Mouse (Mus musculus) activated CD4-positive, CD25-positive, alpha-beta regulatory T cell (primary cell): ENCODE results near the gene Zfp819. TPM values are rescaled to one million over a fixed set of nuclear protein-coding genes. Genes with fewer than 3 reads are reported as not detected.

ENCODE experiments used
- polyA plus RNA-seq, 2 experiments: library from polyadenylated mRNA; unstranded; fragments of 100-300 nt; shearing (Covaris generic); gene quantifications; one replicate each; pipeline ENCODE4 v1.2.1; 2017

Zfp819 gene
- polyA plus RNA-seq = under 1 TPM in 1 of 2 experiments, not detected in 1; 0.07 TPM

GRCm38 (mm10) chr7:43606896-43607742, at the start of gene Zfp819:
Gene Zfp819 (plus strand): TSS chr7:43607169.

GRCm38 (mm10) chr7:43562006-43562633, 44.8 kb upstream of the Zfp819 start, which contains the start of gene Zfp658:
Gene Zfp658 (plus strand): TSS chr7:43562256.

GRCm38 (mm10) chr7:43579440-43580171, 27.4 kb upstream of the Zfp819 start, which contains the start of gene Zfp719:
Gene Zfp719 (plus strand): TSS chr7:43579610.

GRCm38 (mm10) chr7:43634500-43634899, 27.5 kb downstream of the Zfp819 start, which contains the start of gene Ceacam18:
Gene Ceacam18 (plus strand): TSS chr7:43634707.

GRCm38 (mm10) chr7:43660002-43660401, 53.0 kb downstream of the Zfp819 start, which contains the start of gene Siglece:
Gene Siglece (minus strand): TSS chr7:43660161.

Other genes starting within 250 kb of the Zfp819 start
- 1 to 10 TPM in 1 of 2 experiments, under 1 TPM in 1; 0.66 to 1.6 TPM for gene Siglecg, start 199.0 kb upstream of the Zfp819 start, polyA plus RNA-seq
- not detected for gene Lim2, start 179.5 kb upstream of the Zfp819 start, polyA plus RNA-seq
- 100 to 1,000 TPM; 231 to 393 TPM for gene Nkg7, start 170.1 kb upstream of the Zfp819 start, polyA plus RNA-seq
- under 1 TPM in 1 of 2 experiments, not detected in 1; 0.45 TPM for gene Cldnd2, start 166.4 kb upstream of the Zfp819 start, polyA plus RNA-seq
- gene Etfb, start 163.1 kb upstream of the Zfp819 start, polyA plus RNA-seq = 100 to 1,000 TPM; 142 to 168 TPM
- gene Gm45233, start 163.0 kb upstream of the Zfp819 start, polyA plus RNA-seq = not detected
- gene Vsig10l, start 144.0 kb upstream of the Zfp819 start, polyA plus RNA-seq = 1 to 10 TPM; 4.1 to 5.4 TPM
- not detected for gene Iglon5, start 117.1 kb upstream of the Zfp819 start, polyA plus RNA-seq
- under 1 TPM; 0.04 to 0.07 TPM for gene 4931406B18Rik, start 101.2 kb upstream of the Zfp819 start, polyA plus RNA-seq
- not detected for gene Cd33, start 62.7 kb upstream of the Zfp819 start, polyA plus RNA-seq
- gene Zfp658, start 44.9 kb upstream of the Zfp819 start, polyA plus RNA-seq = 1 to 10 TPM; 3.5 to 4.6 TPM
- gene Zfp719, start 27.6 kb upstream of the Zfp819 start, polyA plus RNA-seq = 10 to 100 TPM in 1 of 2 experiments, 1 to 10 TPM in 1; 8.5 to 10.1 TPM
- gene Ceacam18, start 27.5 kb downstream of the Zfp819 start, polyA plus RNA-seq = not detected
- under 1 TPM; 0.51 to 0.80 TPM for gene Siglece, start 53.0 kb downstream of the Zfp819 start, polyA plus RNA-seq
- gene Ctu1, start 64.8 kb downstream of the Zfp819 start, polyA plus RNA-seq = 10 to 100 TPM in 1 of 2 experiments, 1 to 10 TPM in 1; 8.3 to 13.4 TPM
- not detected for gene Klk14, start 83.2 kb downstream of the Zfp819 start, polyA plus RNA-seq
- not detected for gene Klk13, start 105.4 kb downstream of the Zfp819 start, polyA plus RNA-seq
- gene Klk12, start 161.7 kb downstream of the Zfp819 start, polyA plus RNA-seq = under 1 TPM in 1 of 2 experiments, not detected in 1; 0.18 TPM
- under 1 TPM in 1 of 2 experiments, not detected in 1; 0.29 TPM for gene Klk11, start 167.4 kb downstream of the Zfp819 start, polyA plus RNA-seq
- under 1 TPM in 1 of 2 experiments, not detected in 1; 0.25 TPM for gene Klk10, start 173.9 kb downstream of the Zfp819 start, polyA plus RNA-seq
- gene Klk9, start 184.7 kb downstream of the Zfp819 start, polyA plus RNA-seq = 1 to 10 TPM in 1 of 2 experiments, under 1 TPM in 1; 0.61 to 1.0 TPM
- gene Klk8, start 190.4 kb downstream of the Zfp819 start, polyA plus RNA-seq = 100 to 1,000 TPM; 133 to 264 TPM
- gene Klk7, start 204.1 kb downstream of the Zfp819 start, polyA plus RNA-seq = under 1 TPM; 0.29 to 0.38 TPM
- under 1 TPM in 1 of 2 experiments, not detected in 1; 0.37 TPM for gene Klk6, start 217.3 kb downstream of the Zfp819 start, polyA plus RNA-seq
- not detected for gene Klk5, start 234.8 kb downstream of the Zfp819 start, polyA plus RNA-seq